Mouse (Mus musculus) adrenal gland, adult 2 months (tissue): ENCODE measurements around the gene Dmac2. TPM values are rescaled to one million over a fixed set of nuclear protein-coding genes. Genes with fewer than 3 reads are reported as not detected.
A peak's percentile ranks its signal among the peaks of the same experiment; 100 is the strongest.
"Not testable (repeated sequence)": the region's sequence is repeated elsewhere in the genome, so short reads cannot be mapped to it uniquely, and the experiment has no call there.

Experiments used
- DNase-seq: peaks from one replicate; pipeline ENCODE4 v3.0.0; 2021
- long read RNA-seq: library from polyadenylated mRNA; stranded (forward); transcript quantifications from one replicate; pipeline ENCODE4 v2.0.0, GENCODE M21; 2021
- polyA plus RNA-seq: library from polyadenylated mRNA; depleted of rRNA; stranded (reverse); fragments of >200 nt; gene quantifications from 2 replicates; pipeline ENCODE4 v1.2.3, GENCODE M21; 2012; rRNA removed
- total RNA-seq, 2 experiments: library from RNA; stranded (reverse); gene quantifications; 2 replicates each; pipeline ENCODE4 v1.2.3; 2021

Gene Dmac2
- total RNA-seq (10 to 100 TPM; 21.4 to 35.3 TPM), polyA plus RNA-seq (54.0 and 54.5 TPM in 2 replicates)
- long read RNA-seq, transcript Dmac2-201 (6 exons, 1,465 nt), result major isoform, 13 of 24 reads
- long read RNA-seq, partial matches to known transcripts, result 5 of 24 reads
- long read RNA-seq, other reads (novel, unspliced or antisense), result 5 of 24 reads

GRCm38 (mm10) chr7:25618865-25619721 is at the start of gene Dmac2:
TSS of gene Dmac2 (plus strand) at chr7:25619414.
- peak; percentile 96 for DNase-seq

DNA sequence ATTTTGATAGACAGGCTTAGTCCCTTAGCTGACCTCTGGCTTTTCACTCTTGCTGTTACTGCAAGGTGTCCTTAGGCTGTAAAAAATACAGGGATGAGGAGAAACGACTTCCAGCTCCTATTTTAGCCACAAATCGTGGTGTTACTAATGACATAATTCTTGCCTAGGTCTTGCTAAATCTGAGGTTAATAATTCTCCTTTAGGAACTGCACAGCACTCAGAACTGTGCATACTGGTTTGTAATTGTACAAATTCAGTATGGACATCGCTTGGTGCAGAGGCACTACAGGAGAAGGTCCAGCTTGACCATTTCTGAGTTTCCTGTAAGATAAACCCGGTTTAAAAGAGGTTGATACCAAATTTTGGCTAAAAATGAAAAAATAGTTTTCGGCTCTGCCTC is 45.4 kb upstream of the Dmac2 start:
- not testable (repeated sequence) for DNase-seq

GRCm38 (mm10) chr7:25575105-25575504 is 44.1 kb upstream of the Dmac2 start:
- no peak for DNase-seq

GRCm38 (mm10) chr7:25575870-25576269 is 43.3 kb upstream of the Dmac2 start:
- DNase-seq, result no peak

DNA sequence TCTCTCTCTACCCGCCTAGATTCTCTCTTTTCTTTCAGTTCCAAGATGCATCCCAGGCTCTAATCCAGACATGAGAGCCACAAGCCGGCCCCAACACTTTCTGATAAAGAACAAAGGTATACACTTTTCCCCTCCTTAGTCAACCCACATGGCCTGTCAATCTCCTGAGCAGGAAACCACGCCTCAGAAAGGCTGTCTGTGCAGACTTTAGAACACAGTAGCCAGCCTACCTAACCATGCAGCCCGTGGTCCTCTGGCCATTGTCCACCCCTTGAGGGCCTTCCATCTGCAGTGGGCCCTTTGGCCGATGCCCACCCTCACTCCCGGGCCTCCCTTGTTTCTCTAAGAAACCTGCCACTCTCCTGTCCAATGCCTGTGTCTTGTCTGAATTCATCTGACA is 42.9 kb upstream of the Dmac2 start:
- not testable (repeated sequence) for DNase-seq

- not testable (repeated sequence) for DNase-seq
Measured at GRCm38 (mm10) chr7:25576793-25577437, 42.3 kb upstream of the Dmac2 start.

DNA sequence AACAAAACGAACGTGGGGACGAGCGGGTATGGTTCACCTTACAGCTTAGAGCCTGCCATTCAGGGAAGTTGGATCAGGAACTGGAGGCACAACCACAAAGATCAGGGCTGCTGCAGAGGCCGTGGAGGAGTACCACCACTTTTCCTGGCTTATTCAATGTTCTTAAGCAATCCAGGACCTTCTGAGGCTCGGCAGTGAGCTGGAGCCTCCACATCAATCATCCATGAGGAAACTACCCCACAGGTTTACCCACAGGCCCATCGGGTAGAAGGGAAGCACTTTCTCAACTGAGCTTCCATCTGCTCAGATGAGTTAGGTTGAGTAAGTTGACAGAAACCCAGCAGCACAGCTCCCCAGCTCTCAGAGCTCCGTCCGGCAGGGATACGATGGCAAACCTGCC is 39.8 kb upstream of the Dmac2 start:
- DNase-seq, result no peak

- no peak for DNase-seq
Measured at GRCm38 (mm10) chr7:25582301-25582810, 36.9 kb upstream of the Dmac2 start.

DNA sequence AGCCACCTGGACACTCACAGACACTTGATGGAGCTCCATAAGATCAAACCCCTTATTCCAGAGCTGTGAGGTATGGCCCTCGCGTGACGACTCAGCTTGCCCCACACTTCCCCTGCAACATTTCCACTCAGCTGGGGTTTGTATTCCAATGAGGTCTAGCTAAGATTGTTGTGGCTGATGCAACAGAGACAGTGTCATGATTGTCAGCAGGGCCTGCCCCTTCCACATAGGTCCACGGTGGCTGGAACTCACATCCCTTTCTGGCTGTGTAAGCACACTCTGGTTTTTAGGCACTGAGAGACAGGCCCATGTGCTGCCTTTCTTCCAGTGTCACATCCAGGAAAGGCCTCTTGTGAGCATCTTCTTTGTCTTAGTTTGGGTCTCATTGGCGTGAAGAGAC is 34.6 kb upstream of the Dmac2 start:
- no peak for DNase-seq

DNA sequence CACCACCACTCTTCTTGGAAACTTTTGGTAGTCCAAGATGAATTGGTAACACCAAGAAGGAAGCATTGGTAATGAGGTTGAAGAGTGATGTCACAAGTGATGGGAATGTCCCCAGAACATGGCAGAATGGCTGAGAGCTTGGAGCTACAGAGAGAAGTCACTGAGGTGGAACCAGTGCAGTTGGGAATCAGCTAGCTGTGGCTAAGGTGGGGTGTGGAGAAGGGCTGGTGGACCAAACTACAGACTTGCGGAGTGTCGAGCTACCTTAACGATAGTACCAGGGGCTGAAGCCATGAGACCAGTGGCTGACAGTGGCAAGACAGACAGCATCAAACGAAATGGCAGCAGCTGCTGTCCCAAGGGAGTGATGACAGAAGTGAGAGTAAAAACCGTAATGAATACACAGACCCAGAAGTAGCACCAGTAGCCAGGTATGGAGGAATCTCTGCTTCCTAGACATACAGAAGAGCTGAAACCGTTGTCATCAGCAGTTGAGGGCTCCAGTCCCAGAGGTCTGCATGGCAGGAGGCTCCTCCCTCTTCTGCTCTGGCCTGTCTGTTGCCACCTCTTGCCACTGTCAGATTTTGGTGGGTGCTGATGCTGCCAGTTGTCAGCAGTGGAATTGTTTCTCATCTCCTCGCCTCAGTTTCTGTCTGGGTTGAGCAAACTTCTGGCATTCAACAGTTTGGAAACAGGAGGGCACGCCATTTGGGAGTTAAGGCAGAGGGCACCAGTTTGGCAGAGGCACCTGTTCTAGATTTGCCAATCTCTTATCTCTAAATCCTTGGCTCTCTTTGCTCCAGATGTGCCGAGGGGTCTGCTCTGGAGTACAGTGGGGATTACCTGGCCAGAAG is 33.6 kb upstream of the Dmac2 start:
- no peak for DNase-seq

- no peak for DNase-seq
Measured at GRCm38 (mm10) chr7:25591226-25591625, 28.0 kb upstream of the Dmac2 start.

- DNase-seq, result no peak
Measured at GRCm38 (mm10) chr7:25593859-25594258, 25.4 kb upstream of the Dmac2 start.

- DNase-seq, result peak; percentile 40
Measured at GRCm38 (mm10) chr7:25599663-25600062, 19.6 kb upstream of the Dmac2 start.

DNA sequence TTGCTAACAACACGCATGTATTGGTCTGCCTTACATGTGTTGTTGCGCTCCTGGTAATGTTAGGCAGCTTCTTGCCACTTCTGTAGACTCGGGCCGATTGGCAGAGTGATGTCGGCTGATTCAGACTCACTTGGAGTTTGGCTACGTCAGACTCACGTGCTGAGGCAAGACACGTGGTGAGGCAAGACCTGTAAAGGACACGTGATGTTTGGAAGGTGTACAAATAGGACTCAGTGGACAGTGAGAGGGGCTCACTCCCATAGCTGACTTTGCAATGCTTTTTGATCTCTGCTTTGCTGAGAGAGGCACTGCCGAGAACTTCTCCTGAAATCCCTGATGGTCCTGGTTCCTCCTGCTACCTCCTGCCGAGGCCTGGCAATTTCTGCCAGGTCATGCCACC is 18.5 kb upstream of the Dmac2 start:
- no peak for DNase-seq

DNA sequence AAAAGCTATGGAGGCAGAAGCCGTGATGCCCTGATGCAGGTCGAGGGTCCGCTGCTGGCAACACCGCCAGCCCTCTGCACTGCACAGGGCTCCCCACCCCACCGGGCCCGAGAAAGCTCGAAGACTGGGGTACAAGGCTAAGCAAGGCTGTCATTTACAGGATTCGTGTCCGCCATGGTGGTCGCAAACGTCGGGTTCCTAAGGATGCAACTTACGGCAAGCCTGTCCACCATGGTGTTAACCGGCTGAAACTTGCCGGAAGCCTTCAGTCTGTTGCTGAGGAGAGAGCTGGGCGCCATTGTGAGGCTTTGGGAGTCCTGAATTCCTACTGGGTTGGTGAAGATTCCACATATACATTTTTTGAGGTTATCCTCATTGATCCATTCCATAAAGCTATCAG is 17.9 kb upstream of the Dmac2 start:
- no peak for DNase-seq

DNA sequence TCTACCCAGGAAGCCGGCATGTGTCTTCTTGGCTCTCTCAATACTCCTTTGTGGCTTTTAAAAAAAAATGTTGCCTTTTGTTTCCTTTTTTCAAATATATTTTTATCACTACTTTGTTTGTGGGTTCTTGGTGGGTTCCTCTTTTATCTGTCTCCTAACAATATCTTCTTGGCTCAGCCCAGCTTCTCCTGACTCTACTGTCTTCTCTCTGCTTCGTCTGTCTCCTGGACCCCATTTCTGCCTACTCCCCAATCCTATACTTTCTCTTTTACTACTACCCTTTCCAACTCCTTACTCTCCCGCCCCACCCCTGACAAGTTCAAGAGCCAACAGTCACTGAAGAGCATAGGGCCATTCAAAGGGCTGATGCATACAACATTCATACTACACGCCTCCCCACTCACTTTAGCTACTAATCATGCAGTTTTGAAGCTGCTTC is 12.6 kb upstream of the Dmac2 start:
- DNase-seq, result no peak

DNA sequence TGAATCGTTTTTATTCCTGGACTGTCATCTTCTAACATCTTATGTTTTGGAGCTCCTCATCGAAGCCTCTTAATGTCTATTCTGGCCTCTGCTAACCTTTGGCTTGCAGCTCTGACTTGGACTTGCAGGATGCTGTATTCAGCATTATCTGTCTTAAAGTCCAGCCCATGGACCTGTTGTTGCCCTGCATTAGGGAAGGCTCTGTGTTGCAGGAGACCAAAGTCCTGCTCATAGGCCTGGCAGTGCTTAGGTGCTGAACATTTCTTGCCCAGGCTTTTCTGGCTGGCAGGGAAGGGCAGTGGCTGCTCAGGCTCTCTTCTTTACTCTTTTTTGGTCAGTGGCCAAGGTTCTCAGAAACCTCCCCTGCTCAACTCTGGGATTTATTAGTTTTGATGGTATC is 12.0 kb upstream of the Dmac2 start:
- DNase-seq, result no peak

DNA sequence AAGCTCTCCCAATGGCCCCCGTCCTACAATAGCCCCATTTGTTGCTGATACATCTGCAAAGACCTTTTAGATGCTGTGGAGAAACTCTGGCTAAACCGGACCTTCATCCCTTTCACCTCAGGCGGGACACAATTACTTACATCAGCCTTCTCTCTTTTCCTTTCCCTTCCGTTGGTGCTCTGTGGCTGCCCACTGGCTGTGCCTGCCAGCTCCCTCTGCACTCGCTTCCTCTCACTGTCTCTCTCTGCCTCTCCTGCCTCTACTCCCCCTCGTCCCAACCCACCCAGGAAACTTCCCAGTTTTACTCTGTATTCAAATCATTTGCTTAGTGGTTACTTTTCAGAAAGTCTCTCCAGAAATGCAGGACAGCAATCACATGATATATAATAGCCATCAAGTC is 9.2 kb upstream of the Dmac2 start:
- DNase-seq, result no peak

- no peak for DNase-seq
Measured at GRCm38 (mm10) chr7:25611501-25611900, 7.7 kb upstream of the Dmac2 start.

DNA sequence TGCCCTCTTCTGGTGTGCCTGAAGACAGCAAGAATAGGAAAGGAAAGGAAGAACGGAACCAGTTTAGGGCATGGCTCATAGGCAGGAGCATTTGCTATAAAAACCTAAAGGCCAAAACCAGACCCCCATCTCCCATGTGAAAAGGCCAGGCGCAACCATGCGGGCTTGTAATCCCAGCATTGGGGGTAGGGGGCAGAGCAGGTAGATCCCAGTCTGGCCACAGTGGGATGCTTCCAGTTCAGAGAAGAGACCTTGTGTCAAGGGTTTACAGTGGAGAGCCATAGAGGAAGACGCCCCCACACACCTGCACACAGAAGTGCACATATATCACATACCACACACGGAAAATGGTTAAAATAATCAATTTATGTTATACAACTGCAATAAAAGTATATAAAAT is 5.1 kb upstream of the Dmac2 start:
- DNase-seq, result no peak

GRCm38 (mm10) chr7:25614831-25615705 is 4.1 kb upstream of the Dmac2 start:
- no peak for DNase-seq
